Comparison of ENCODE assay signal across 10 mouse cellular contexts in the genomic region with DNA sequence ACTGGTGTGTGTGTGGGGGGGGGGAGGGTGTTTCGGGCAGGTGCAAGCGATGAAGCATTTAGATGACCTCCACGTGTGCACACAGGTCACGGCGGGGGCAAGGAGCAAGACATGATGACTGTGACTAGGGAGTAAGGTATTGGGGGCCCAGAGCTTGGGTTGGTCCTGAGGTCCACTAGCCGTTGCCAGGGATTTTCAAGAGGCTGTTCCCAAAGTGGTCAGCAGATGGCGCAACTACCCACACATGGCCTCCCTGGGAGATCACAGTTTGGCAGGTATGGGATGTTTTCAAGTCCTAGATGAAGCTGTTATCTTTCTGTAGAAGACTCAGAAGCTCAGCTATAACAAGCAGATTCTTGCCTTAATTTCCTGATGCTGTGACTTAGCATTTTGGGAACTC. TPM values are rescaled to one million over a fixed set of nuclear protein-coding genes. Genes with fewer than 3 reads are reported as not detected.
A peak's percentile ranks its signal among the peaks of the same experiment; 100 is the strongest.
DNase-seq lines count a peak whose midpoint lies in the region; ATAC-seq and TF ChIP-seq lines count a peak whose summit lies in the region.
"Had no signal": no experiment of that assay in that cellular context is flagged by ENCODE, and none has a peak within 500 bp of the region (broad histone marks: within the 10 kb centered on the region; RNA-seq: fewer than 3 reads in every experiment).

No protein-coding gene starts in this region.

- H3K4me1 ChIP-seq in hindbrain, embryonic 10.5 days (replicated peaks) = peaks cover 25% of the 10 kb centered on the region
- peaks cover 24% of the 10 kb centered on the region for H3K4me1 ChIP-seq in hindbrain, embryonic 13.5 days (replicated peaks)
- no peaks in the 10 kb centered on the region; the same call in 1 of the 2 replicates for H3K4me1 ChIP-seq in bone marrow, adult 2 months (ENCODE audit: control insufficient read depth, insufficient read depth, low read length)
- peaks cover 3% of the 10 kb centered on the region; the same call in 1 of the 2 replicates for H3K4me1 ChIP-seq in embryonic fibroblast, embryonic 13.5 days (ENCODE audit: control insufficient read depth, insufficient read depth, low read length)
- peaks cover 33% of the 10 kb centered on the region for H3K4me1 ChIP-seq in megakaryocyte, embryonic 14.5 days

- no peak for ATAC-seq in hindbrain, embryonic 13.5 days (ENCODE audit: low FRiP score)

- WGBS in hindbrain, embryonic 10.5 days = 13% methylated on average over 7 of the region's 7 CpGs
- WGBS in hindbrain, embryonic 13.5 days = 14% methylated on average over 7 of the region's 7 CpGs
- WGBS in bone marrow, adult 2 months = 17% methylated on average over 7 of the region's 7 CpGs

- DNase-seq in hindbrain, embryonic 10.5 days (ENCODE audit: low spot score) = peak; percentile 79
- DNase-seq in CD4-positive helper T cell, adult 2 months (ENCODE audit: low read depth, low spot score) = peak; percentile 60
- DNase-seq in layer of hippocampus, adult 9-11 months = peak; percentile 35
- peak; percentile 88 for DNase-seq in testis, postnatal 10 days (ENCODE audit: low spot score)

- peaks cover 6% of the 10 kb centered on the region for H3K27me3 ChIP-seq in hindbrain, embryonic 10.5 days (ENCODE audit: insufficient read depth, poor library complexity, severe bottlenecking)
- peaks cover under 1% of the 10 kb centered on the region for H3K27me3 ChIP-seq in hindbrain, embryonic 13.5 days
- peaks cover 11% of the 10 kb centered on the region for H3K27me3 ChIP-seq in megakaryocyte, embryonic 14.5 days (replicated peaks)

- H3K4me2 ChIP-seq in hindbrain, embryonic 13.5 days = no peak overlapping the region
- H3K4me2 ChIP-seq: embryonic facial prominence, embryonic 12.5 days; midbrain, embryonic 12.5 days had no signal

- TF ChIP-seq POLR2A in bone marrow, adult 2 months (IDR thresholded peaks at IDR 0.05; ENCODE audit: borderline replicate concordance, control insufficient read depth, low read depth, low read length) = no peak
- no peak for TF ChIP-seq POLR2A in embryonic fibroblast, embryonic 13.5 days (IDR thresholded peaks at IDR 0.05; ENCODE audit: low read depth, low read length)

- H3K9me3 ChIP-seq in hindbrain, embryonic 10.5 days = no peaks in the 10 kb centered on the region
- no peaks in the 10 kb centered on the region for H3K9me3 ChIP-seq in hindbrain, embryonic 13.5 days
- H3K9me3 ChIP-seq in megakaryocyte, embryonic 14.5 days = peaks cover 3% of the 10 kb centered on the region; the same call in 1 of the 2 replicates
- H3K9me3 ChIP-seq: embryonic facial prominence, embryonic 12.5 days; midbrain, embryonic 12.5 days had no signal

- peaks cover 8% of the 10 kb centered on the region for H3K36me3 ChIP-seq in hindbrain, embryonic 10.5 days
- H3K36me3 ChIP-seq in hindbrain, embryonic 13.5 days = peaks cover 7% of the 10 kb centered on the region
- peaks cover 13% of the 10 kb centered on the region for H3K36me3 ChIP-seq in megakaryocyte, embryonic 14.5 days (replicated peaks; ENCODE audit: low read length)

- TF ChIP-seq CTCF in bone marrow, adult 2 months (IDR thresholded peaks at IDR 0.05; ENCODE audit: control insufficient read depth, insufficient read depth, low read length) = peak; percentile 88
- peak; percentile 70 for TF ChIP-seq CTCF in embryonic fibroblast, embryonic 13.5 days (IDR thresholded peaks at IDR 0.05; ENCODE audit: borderline replicate concordance, insufficient read depth, low read length)

- no peak overlapping the region for H3K27ac ChIP-seq in hindbrain, embryonic 10.5 days
- no peak overlapping the region for H3K27ac ChIP-seq in hindbrain, embryonic 13.5 days
- H3K27ac ChIP-seq in bone marrow, adult 2 months (ENCODE audit: control insufficient read depth, insufficient read depth, low read depth, low read length, poor library complexity) = no peak overlapping the region
- H3K27ac ChIP-seq in embryonic fibroblast, embryonic 13.5 days (ENCODE audit: insufficient read depth, low read length) = no peak overlapping the region
- H3K27ac ChIP-seq: embryonic facial prominence, embryonic 12.5 days; midbrain, embryonic 12.5 days had no signal

- H3K9ac ChIP-seq in hindbrain, embryonic 13.5 days = no peak overlapping the region
- H3K9ac ChIP-seq: embryonic facial prominence, embryonic 12.5 days; midbrain, embryonic 12.5 days had no signal

- no peak overlapping the region for H3K4me3 ChIP-seq in hindbrain, embryonic 10.5 days
- H3K4me3 ChIP-seq in hindbrain, embryonic 13.5 days = no peak overlapping the region
- H3K4me3 ChIP-seq in bone marrow, adult 2 months (replicated peaks; ENCODE audit: control insufficient read depth, low read depth, low read length) = no peak overlapping the region
- H3K4me3 ChIP-seq in embryonic fibroblast, embryonic 13.5 days (ENCODE audit: insufficient read depth, low read length) = no peak overlapping the region
- peak overlapping the region; percentile 59 for H3K4me3 ChIP-seq in megakaryocyte, embryonic 14.5 days (replicated peaks)
- H3K4me3 ChIP-seq: embryonic facial prominence, embryonic 12.5 days; midbrain, embryonic 12.5 days had no signal

RNA-seq across cellular contexts. Expression of gene Tprgl, which starts 2.8 kb away (rescaled TPM):
- 122 and 150 TPM in 2 replicates for polyA plus RNA-seq in hindbrain, embryonic 10.5 days (2016; fragmentation: Nextera tagmentation; extraction: Ambion mirVana)
- 160 and 169 TPM in 2 replicates for polyA plus RNA-seq in hindbrain, embryonic 13.5 days (2015; fragmentation: Nextera tagmentation; extraction: Ambion mirVana)
- polyA plus RNA-seq in bone marrow, adult 2 months (2011; ENCODE audit: insufficient read depth, insufficient read length, low replicate concordance, missing spikeins) = 101 and 105 TPM in 2 replicates
- polyA plus RNA-seq in embryonic fibroblast, embryonic 13.5 days (2011; ENCODE audit: insufficient read length, low read depth, missing spikeins) = 85.8 and 86.3 TPM in 2 replicates
- 89.3 and 116 TPM in 2 replicates for polyA plus RNA-seq in megakaryocyte, embryonic 14.5 days (2012; ENCODE audit: insufficient read depth, low replicate concordance)

RNA-seq across cellular contexts. Expression of gene Megf6, which starts 7.2 kb away (rescaled TPM):
- 28.2 and 29.2 TPM in 2 replicates for polyA plus RNA-seq in hindbrain, embryonic 10.5 days (2016; fragmentation: Nextera tagmentation; extraction: Ambion mirVana)
- polyA plus RNA-seq in hindbrain, embryonic 13.5 days (2015; fragmentation: Nextera tagmentation; extraction: Ambion mirVana) = 9.6 and 10.2 TPM in 2 replicates
- 0.22 TPM in 1 of 2 replicates, not detected in the other for polyA plus RNA-seq in bone marrow, adult 2 months (2011; ENCODE audit: insufficient read depth, insufficient read length, low replicate concordance, missing spikeins)
- 2.3 and 22.7 TPM in 2 replicates for polyA plus RNA-seq in embryonic fibroblast, embryonic 13.5 days (2011; ENCODE audit: insufficient read length, low read depth, missing spikeins)
- not detected in 2 replicates for polyA plus RNA-seq in megakaryocyte, embryonic 14.5 days (2012; ENCODE audit: insufficient read depth, low replicate concordance)

RNA-seq across cellular contexts. Expression of gene Wrap73, which starts 21.1 kb away (rescaled TPM):
- 44.3 and 52.6 TPM in 2 replicates for polyA plus RNA-seq in hindbrain, embryonic 10.5 days (2016; fragmentation: Nextera tagmentation; extraction: Ambion mirVana)
- 46.0 and 47.3 TPM in 2 replicates for polyA plus RNA-seq in hindbrain, embryonic 13.5 days (2015; fragmentation: Nextera tagmentation; extraction: Ambion mirVana)
- polyA plus RNA-seq in bone marrow, adult 2 months (2011; ENCODE audit: insufficient read depth, insufficient read length, low replicate concordance, missing spikeins) = 7.4 and 9.0 TPM in 2 replicates
- polyA plus RNA-seq in embryonic fibroblast, embryonic 13.5 days (2011; ENCODE audit: insufficient read length, low read depth, missing spikeins) = 9.9 and 13.0 TPM in 2 replicates
- 2.2 and 6.5 TPM in 2 replicates for polyA plus RNA-seq in megakaryocyte, embryonic 14.5 days (2012; ENCODE audit: insufficient read depth, low replicate concordance)

RNA-seq across cellular contexts. Expression of gene Trp73, which starts 23.3 kb away (rescaled TPM):
- 1.8 and 2.7 TPM in 2 replicates for polyA plus RNA-seq in hindbrain, embryonic 10.5 days (2016; fragmentation: Nextera tagmentation; extraction: Ambion mirVana)
- polyA plus RNA-seq in hindbrain, embryonic 13.5 days (2015; fragmentation: Nextera tagmentation; extraction: Ambion mirVana) = 0.36 and 0.97 TPM in 2 replicates
- not detected in 2 replicates for polyA plus RNA-seq in bone marrow, adult 2 months (2011; ENCODE audit: insufficient read depth, insufficient read length, low replicate concordance, missing spikeins)
- not detected in 2 replicates for polyA plus RNA-seq in embryonic fibroblast, embryonic 13.5 days (2011; ENCODE audit: insufficient read length, low read depth, missing spikeins)
- not detected in 2 replicates for polyA plus RNA-seq in megakaryocyte, embryonic 14.5 days (2012; ENCODE audit: insufficient read depth, low replicate concordance)

Comparison
In these comparisons a context has a peak if more than half of its experiments do, and no peak if none do; other contexts are left out.
1. DNase-seq: peak in every context shown above with its lines; median percentile 88 in testis, postnatal 10 days; 79 in hindbrain, embryonic 10.5 days; 60 in CD4-positive helper T cell, adult 2 months; 35 in layer of hippocampus, adult 9-11 months.